Mouse (Mus musculus) embryonic fibroblast, embryonic 13.5 days (primary cell): Measurements from ENCODE around the gene Polr1c.

Experiments used
- CTCF ChIP-seq: IDR thresholded peaks from 2 replicates; pipeline ENCODE4 v1.5.1; 2011; ENCODE audit warnings: mild to moderate bottlenecking, control low read depth, low read length, moderate library complexity, borderline replicate concordance; ENCODE audit not compliant: insufficient read depth
- POLR2A ChIP-seq: IDR thresholded peaks from 2 replicates; pipeline ENCODE4 v1.6.1; 2011; ENCODE audit warnings: low read depth, mild to moderate bottlenecking, control low read depth, low read length, moderate library complexity

- peak; percentile 49 for TF ChIP-seq POLR2A
- no peak for TF ChIP-seq CTCF
Observed at GRCm38 (mm10) chr17:46253452-46254084, 5.7 kb upstream of the Polr1c start, which contains the start of gene Lrrc73.
